Mouse (Mus musculus) kidney, embryonic 16.5 days (tissue): ENCODE measurements around the gene Shisal2a. TPM values are rescaled to one million over a fixed set of nuclear protein-coding genes. Genes with fewer than 3 reads are reported as not detected.

Source experiments
- ATAC-seq: fragments of 200-750 bp; cut with Nextera tagmentation; 2 replicates; pipeline ENCODE4 v1.8.0; 2017; ENCODE audit warnings: moderate TSS enrichment; ENCODE audit not compliant: low FRiP score, low TSS enrichment
- H3K27ac ChIP-seq: fragments of 300-500 bp; sonication (generic); 2 replicates; pipeline ENCODE4 v1.5.1; 2014; ENCODE audit warnings: low read length
- H3K27me3 ChIP-seq: fragments of 300-500 bp; sonication (generic); 2 replicates; pipeline ENCODE4 v1.6.1; 2014; ENCODE audit warnings: low read length, control low read depth, mixed read lengths; ENCODE audit not compliant: insufficient read depth
- H3K36me3 ChIP-seq: fragments of 300-500 bp; sonication (generic); 2 replicates; pipeline ENCODE4 v1.6.1; 2014; ENCODE audit warnings: low read length, control low read depth, mixed read lengths; ENCODE audit not compliant: insufficient read depth
- H3K4me1 ChIP-seq: fragments of 300-500 bp; sonication (generic); 2 replicates; pipeline ENCODE4 v1.6.1; 2014; ENCODE audit warnings: low read length, control low read depth, mixed read lengths; ENCODE audit not compliant: insufficient read depth
- H3K4me2 ChIP-seq: fragments of 300-500 bp; sonication (generic); replicated peaks from 2 replicates; pipeline ENCODE4 v1.6.1; 2014; ENCODE audit warnings: low read depth, low read length
- H3K4me3 ChIP-seq: fragments of 300-500 bp; sonication (generic); 2 replicates; pipeline ENCODE4 v1.5.1; 2014; ENCODE audit warnings: mild to moderate bottlenecking, low read length
- H3K9ac ChIP-seq: fragments of 300-500 bp; sonication (generic); replicated peaks from 2 replicates; pipeline ENCODE4 v1.6.1; 2014; ENCODE audit warnings: low read length
- H3K9me3 ChIP-seq: fragments of 300-500 bp; sonication (generic); 2 replicates; pipeline ENCODE4 v1.6.1; 2016; ENCODE audit warnings: low read length, control low read depth
- WGBS: fragments of 180-500 bp; shearing (Covaris S2); extraction: QIAGEN DNeasy Blood & Tissue Kit; methylation state at CpG from one replicate; pipeline ENCODE4 v1.1.7; 2014; 5-methylcytosine and 5-hydroxymethylcytosine counted together
- polyA plus RNA-seq: library from polyadenylated mRNA; unstranded; fragments of >200 nt; fragmentation: Nextera tagmentation; extraction: Ambion mirVana; gene quantifications from 2 replicates; pipeline ENCODE4 v1.2.1, GENCODE M21; 2015

Gene Shisal2a
- 0.29 and 1.1 TPM in 2 replicates for polyA plus RNA-seq

- no peaks in the 10 kb centered on the region for H3K9me3 ChIP-seq
- H3K4me2 ChIP-seq = peak within 1 kb of the TSS; percentile 76
- 0 out of 2 replicates have a peak, but pooled peaks have one; percentile 24 for ATAC-seq
- peak within 1 kb of the TSS; percentile 71 for H3K9ac ChIP-seq
- H3K4me3 ChIP-seq = peak within 1 kb of the TSS; percentile 53
- no peaks in the 10 kb centered on the region for H3K36me3 ChIP-seq
- H3K27ac ChIP-seq = no peak within 1 kb of the TSS
- WGBS = 2% methylated on average over 52 of the region's 55 CpGs
- peaks cover 10% of the 10 kb centered on the region; the same call in 1 of the 2 replicates for H3K4me1 ChIP-seq
- peaks cover 26% of the 10 kb centered on the region for H3K27me3 ChIP-seq
Observed at GRCm38 (mm10) chr4:108383183-108383714, at the start of gene Shisal2a. Shisal2a (minus strand) TSS chr4:108383349.

GRCm38 (mm10) chr4:108431561-108431936 lies 48.4 kb upstream of the Shisal2a start:
- Histone ChIP-seq H3K9me3 (no peaks in the 10 kb centered on the region), H3K27ac (0 out of 2 replicates have a peak overlapping the region, but pooled peaks have one; percentile 0), H3K27me3 (no peaks in the 10 kb centered on the region), H3K4me3 (no peak overlapping the region), H3K4me1 (peaks cover 17% of the 10 kb centered on the region), H3K9ac (no peak overlapping the region), H3K4me2 (no peak overlapping the region), H3K36me3 (no peaks in the 10 kb centered on the region)
- ATAC-seq = no peak
- 49% methylated on average over 2 of the region's 2 CpGs for WGBS

GRCm38 (mm10) chr4:108430656-108431560 lies 47.8 kb upstream of the Shisal2a start:
- Histone ChIP-seq H3K36me3 (no peaks in the 10 kb centered on the region), H3K27ac (0 out of 2 replicates have a peak overlapping the region, but pooled peaks have one; percentile 10)
- peak; percentile 84 for ATAC-seq

GRCm38 (mm10) chr4:108428341-108428721 lies 45.2 kb upstream of the Shisal2a start:
- Histone ChIP-seq H3K9ac (no peak overlapping the region), H3K27ac (0 out of 2 replicates have a peak overlapping the region, but pooled peaks have one; percentile 6), H3K4me3 (no peak overlapping the region), H3K27me3 (no peaks in the 10 kb centered on the region), H3K36me3 (no peaks in the 10 kb centered on the region), H3K9me3 (no peaks in the 10 kb centered on the region), H3K4me1 (peaks cover 17% of the 10 kb centered on the region), H3K4me2 (no peak overlapping the region)
- 89% methylated on average over 6 of the region's 6 CpGs for WGBS
- no peak for ATAC-seq

More at GRCm38 (mm10) chr4:108430656-108431560, 47.8 kb upstream of the Shisal2a start:
- Histone ChIP-seq H3K4me3 (no peak overlapping the region), H3K4me1 (peaks cover 17% of the 10 kb centered on the region), H3K9ac (no peak overlapping the region), H3K4me2 (no peak overlapping the region), H3K27me3 (no peaks in the 10 kb centered on the region), H3K9me3 (no peaks in the 10 kb centered on the region)
- WGBS = 41% methylated on average over 4 of the region's 4 CpGs

GRCm38 (mm10) chr4:108427719-108428340 lies 44.7 kb upstream of the Shisal2a start:
- no peak overlapping the region for H3K4me3 ChIP-seq
- no peak overlapping the region for H3K9ac ChIP-seq
- 65% methylated on average over 11 of the region's 11 CpGs for WGBS
- H3K9me3 ChIP-seq = no peaks in the 10 kb centered on the region
- 0 out of 2 replicates have a peak overlapping the region, but pooled peaks have one; percentile 6 for H3K27ac ChIP-seq
- H3K27me3 ChIP-seq = no peaks in the 10 kb centered on the region
- peaks cover 17% of the 10 kb centered on the region for H3K4me1 ChIP-seq
- ATAC-seq = no peak
- H3K4me2 ChIP-seq = no peak overlapping the region
- H3K36me3 ChIP-seq = no peaks in the 10 kb centered on the region

GRCm38 (mm10) chr4:108424587-108424986 lies 41.4 kb upstream of the Shisal2a start:
- Histone ChIP-seq H3K9ac (no peak overlapping the region), H3K36me3 (no peaks in the 10 kb centered on the region), H3K4me1 (peaks cover 4% of the 10 kb centered on the region; the same call in 1 of the 2 replicates), H3K4me3 (no peak overlapping the region), H3K27ac (no peak overlapping the region), H3K4me2 (no peak overlapping the region), H3K9me3 (no peaks in the 10 kb centered on the region), H3K27me3 (no peaks in the 10 kb centered on the region)
- 53% methylated on average over 2 of the region's 2 CpGs for WGBS
- no peak for ATAC-seq

GRCm38 (mm10) chr4:108407621-108408020 lies 24.5 kb upstream of the Shisal2a start:
- no peaks in the 10 kb centered on the region for H3K27me3 ChIP-seq
- 0 out of 2 replicates have a peak, but pooled peaks cover 3% of the 10 kb centered on the region for H3K9me3 ChIP-seq
- H3K4me1 ChIP-seq = peaks cover 15% of the 10 kb centered on the region; the same call in 1 of the 2 replicates
- ATAC-seq = no peak
- no peak overlapping the region for H3K4me3 ChIP-seq
- no peak overlapping the region for H3K27ac ChIP-seq
- no peaks in the 10 kb centered on the region for H3K36me3 ChIP-seq
- no peak overlapping the region for H3K4me2 ChIP-seq
- H3K9ac ChIP-seq = no peak overlapping the region
- WGBS = 45% methylated on average over 8 of the region's 8 CpGs

GRCm38 (mm10) chr4:108406861-108407401 lies 23.8 kb upstream of the Shisal2a start, which contains the start of gene Gpx7:
Gpx7 (minus strand) TSS chr4:108406961.
- H3K9me3 ChIP-seq = 0 out of 2 replicates have a peak, but pooled peaks cover 3% of the 10 kb centered on the region
- peaks cover 15% of the 10 kb centered on the region; the same call in 1 of the 2 replicates for H3K4me1 ChIP-seq
- H3K36me3 ChIP-seq = no peaks in the 10 kb centered on the region
- peak; percentile 49; the same call in 1 of the 2 replicates for ATAC-seq
- no peaks in the 10 kb centered on the region for H3K27me3 ChIP-seq
- peak within 1 kb of the TSS; percentile 83 for H3K9ac ChIP-seq
- H3K27ac ChIP-seq = peak within 1 kb of the TSS; percentile 66
- peak within 1 kb of the TSS; percentile 71 for H3K4me2 ChIP-seq
- H3K4me3 ChIP-seq = peak within 1 kb of the TSS; percentile 53
- WGBS = 10% methylated on average over 15 of the region's 15 CpGs

GRCm38 (mm10) chr4:108406138-108406860 lies 23.1 kb upstream of the Shisal2a start:
- peak; percentile 62 for ATAC-seq
- Histone ChIP-seq H3K27ac (peak overlapping the region; percentile 66), H3K4me3 (peak overlapping the region; percentile 53), H3K9me3 (0 out of 2 replicates have a peak, but pooled peaks cover 3% of the 10 kb centered on the region), H3K4me1 (peaks cover 15% of the 10 kb centered on the region; the same call in 1 of the 2 replicates), H3K4me2 (peak overlapping the region; percentile 71), H3K9ac (peak overlapping the region; percentile 83), H3K36me3 (no peaks in the 10 kb centered on the region), H3K27me3 (no peaks in the 10 kb centered on the region)
- under 1% methylated on average over 51 of the region's 52 CpGs for WGBS
